Mouse (Mus musculus) lung, postnatal 0 days (tissue): ENCODE results near the gene Lrrc26.

Source experiments
- CTCF ChIP-seq: IDR thresholded peaks from 2 replicates; pipeline ENCODE4 v1.5.1; 2016; ENCODE audit warnings: antibody characterized with exemption, mild to moderate bottlenecking
- EP300 ChIP-seq: IDR thresholded peaks from 2 replicates; pipeline ENCODE4 v1.6.1; 2016; ENCODE audit warnings: antibody characterized with exemption, mild to moderate bottlenecking, control low read depth

DNA sequence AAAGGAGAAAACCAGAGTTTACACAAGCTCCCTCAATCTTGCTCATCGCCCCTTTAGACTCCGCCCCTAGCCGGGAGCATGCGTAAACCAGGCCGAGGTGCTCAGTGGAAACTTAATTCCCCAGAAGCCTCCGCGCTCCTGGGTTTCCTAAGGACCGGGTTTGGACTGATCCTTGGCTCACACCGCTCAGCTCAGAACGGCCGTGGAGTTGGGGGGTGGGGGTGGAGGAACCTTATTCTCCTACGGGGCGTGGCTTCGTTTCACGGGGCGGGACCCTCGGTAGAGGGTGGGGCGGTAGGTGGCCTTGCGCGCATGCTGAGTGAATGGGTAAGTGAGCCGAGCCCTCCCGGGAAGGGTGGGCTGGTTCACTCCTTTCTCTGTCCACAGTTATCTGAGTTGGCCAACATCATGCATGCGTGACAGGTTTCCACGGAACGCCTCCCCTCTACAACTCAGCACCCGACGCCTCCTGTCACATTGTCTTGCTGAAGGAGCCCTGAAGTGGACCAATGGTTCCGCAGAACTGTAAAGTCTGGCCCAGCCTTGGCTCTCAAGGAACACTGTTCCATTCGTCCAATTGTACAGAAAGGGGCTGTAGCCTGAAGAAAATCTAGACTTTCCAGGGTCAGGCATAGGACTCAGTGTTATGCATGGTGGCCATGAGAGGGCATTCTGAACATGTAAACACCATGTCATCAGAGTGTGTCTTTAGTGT lies 48.8 kb upstream of the Lrrc26 start:
- TF ChIP-seq CTCF (no peak; the same call in 1 of the 2 replicates), EP300 (no peak; the same call in 1 of the 2 replicates)
